9 mouse cellular contexts compared by ENCODE assay signal in the genomic region with DNA sequence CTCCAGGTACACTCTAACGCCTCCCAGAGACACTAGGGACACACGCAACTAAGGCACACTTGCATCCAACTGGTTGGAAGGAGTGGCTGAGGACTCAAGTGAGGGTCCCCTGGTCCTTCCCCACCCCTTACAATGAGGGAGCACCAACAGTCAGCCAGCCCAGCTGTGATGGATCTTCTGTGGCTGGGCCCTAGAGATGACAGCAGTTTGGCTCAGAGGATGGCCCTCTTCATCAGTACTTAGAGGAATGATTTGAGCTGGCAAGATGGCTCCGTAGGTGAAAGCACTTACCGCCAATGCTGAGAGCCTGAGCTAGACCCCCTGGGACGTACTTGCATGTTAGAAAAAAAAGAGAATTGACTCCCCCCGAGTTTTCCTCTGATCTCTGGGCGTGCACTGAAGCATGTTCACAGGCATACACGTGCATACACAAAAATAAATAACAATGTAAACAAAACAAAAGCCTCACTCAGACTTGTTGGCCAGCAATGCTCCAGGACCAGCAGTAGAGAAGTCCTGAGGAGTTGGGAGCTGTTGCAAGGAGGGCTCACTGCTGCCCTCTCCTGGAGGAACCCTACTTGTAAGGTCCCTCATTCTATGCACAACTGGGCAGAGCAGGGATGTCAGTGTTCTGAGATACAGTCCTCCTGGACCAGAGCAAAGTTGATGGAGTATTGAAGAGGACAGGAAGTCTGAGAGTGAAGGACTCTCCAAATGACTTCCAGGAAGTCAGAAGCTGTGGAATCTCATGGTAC. TPM values are rescaled to one million over a fixed set of nuclear protein-coding genes. Genes with fewer than 3 reads are reported as not detected.
A peak's percentile ranks its signal among the peaks of the same experiment; 100 is the strongest.
DNase-seq lines count a peak whose midpoint lies in the region; ATAC-seq and TF ChIP-seq lines count a peak whose summit lies in the region.
"Had no signal": no experiment of that assay in that cellular context is flagged by ENCODE, and none has a peak within 500 bp of the region (broad histone marks: within the 10 kb centered on the region; RNA-seq: fewer than 3 reads in every experiment).

No protein-coding gene starts in this region.

- H3K4me1 ChIP-seq in kidney, embryonic 14.5 days (ENCODE audit: control insufficient read depth, insufficient read depth, low read length) = peaks cover 29% of the 10 kb centered on the region
- peaks cover under 1% of the 10 kb centered on the region; the same call in 1 of the 2 replicates for H3K4me1 ChIP-seq in forebrain, postnatal 0 days (ENCODE audit: insufficient read depth)
- H3K4me1 ChIP-seq in intestine, embryonic 14.5 days (replicated peaks; ENCODE audit: control insufficient read depth, insufficient read depth, low read length) = peaks cover 24% of the 10 kb centered on the region

- peak; percentile 80 for TF ChIP-seq CTCF in brain, embryonic 14.5 days (IDR thresholded peaks at IDR 0.05; ENCODE audit: borderline replicate concordance, extremely low read depth, insufficient read depth, insufficient read length)
- peak; percentile 75 for TF ChIP-seq CTCF in forebrain, postnatal 0 days (IDR thresholded peaks at IDR 0.05; ENCODE audit: low read depth)

- no peaks in the 10 kb centered on the region for H3K36me3 ChIP-seq in kidney, embryonic 14.5 days (ENCODE audit: control insufficient read depth, insufficient read depth, low read length)
- H3K36me3 ChIP-seq in forebrain, postnatal 0 days (ENCODE audit: insufficient read depth) = no peaks in the 10 kb centered on the region
- no peaks in the 10 kb centered on the region for H3K36me3 ChIP-seq in intestine, embryonic 14.5 days (ENCODE audit: control insufficient read depth, insufficient read depth, low read length)
- H3K36me3 ChIP-seq: neural tube, embryonic 12.5 days had no signal

- peak; percentile 70 for DNase-seq in kidney, adult 11 months
- peak; percentile 84 for DNase-seq in brain, embryonic 14.5 days (ENCODE audit: low read depth)
- DNase-seq in forebrain, postnatal 0 days = peak; percentile 50
- peak; percentile 84 for DNase-seq in intestine, embryonic 14.5 days (ENCODE audit: low spot score)
- DNase-seq in left cerebral cortex, adult 8-10 months (ENCODE audit: low spot score in 2 of 2) = peak; percentile 42 to 47
- DNase-seq in natural killer cell, adult 2 months (ENCODE audit: low spot score in 2 of 2) = peak; percentile 12 to 58
- DNase-seq in testis, postnatal 10 days (ENCODE audit: low spot score) = peak; percentile 92

- no peak overlapping the region for H3K9ac ChIP-seq in kidney, embryonic 14.5 days (ENCODE audit: low read depth, low read length)
- no peak overlapping the region for H3K9ac ChIP-seq in forebrain, postnatal 0 days
- H3K9ac ChIP-seq in intestine, embryonic 14.5 days (ENCODE audit: low read length) = no peak overlapping the region
- H3K9ac ChIP-seq: neural tube, embryonic 12.5 days had no signal

- no peak for TF ChIP-seq POLR2A in brain, embryonic 14.5 days (IDR thresholded peaks at IDR 0.05; ENCODE audit: borderline replicate concordance, extremely low read depth, insufficient read depth, insufficient read length, poor library complexity, severe bottlenecking)

- H3K9me3 ChIP-seq in kidney, embryonic 14.5 days (ENCODE audit: control insufficient read depth, low read length) = no peaks in the 10 kb centered on the region
- H3K9me3 ChIP-seq in forebrain, postnatal 0 days (ENCODE audit: low read length) = no peaks in the 10 kb centered on the region
- no peaks in the 10 kb centered on the region for H3K9me3 ChIP-seq in intestine, embryonic 14.5 days (ENCODE audit: control insufficient read depth, low read length)
- H3K9me3 ChIP-seq: neural tube, embryonic 12.5 days had no signal

- no peak overlapping the region for H3K4me3 ChIP-seq in kidney, embryonic 14.5 days (ENCODE audit: low read length)
- H3K4me3 ChIP-seq in forebrain, postnatal 0 days (ENCODE audit: low read depth, low read length) = no peak overlapping the region
- H3K4me3 ChIP-seq in intestine, embryonic 14.5 days (ENCODE audit: low read depth, low read length) = no peak overlapping the region
- H3K4me3 ChIP-seq: neural tube, embryonic 12.5 days had no signal

- H3K27me3 ChIP-seq in kidney, embryonic 14.5 days (ENCODE audit: control insufficient read depth, insufficient read depth, low read length) = no peaks in the 10 kb centered on the region
- no peaks in the 10 kb centered on the region for H3K27me3 ChIP-seq in forebrain, postnatal 0 days (ENCODE audit: insufficient read depth, low read length)
- H3K27me3 ChIP-seq in intestine, embryonic 14.5 days (replicated peaks; ENCODE audit: control insufficient read depth, insufficient read depth, low read length) = no peaks in the 10 kb centered on the region
- H3K27me3 ChIP-seq: neural tube, embryonic 12.5 days had no signal

- no peak overlapping the region for H3K4me2 ChIP-seq in kidney, embryonic 14.5 days (replicated peaks; ENCODE audit: low read depth, low read length)
- no peak overlapping the region for H3K4me2 ChIP-seq in forebrain, postnatal 0 days (ENCODE audit: low read depth)
- H3K4me2 ChIP-seq in intestine, embryonic 14.5 days (ENCODE audit: low read length) = no peak overlapping the region
- H3K4me2 ChIP-seq: neural tube, embryonic 12.5 days had no signal

- ATAC-seq in kidney, embryonic 14.5 days (ENCODE audit: low FRiP score, low TSS enrichment) = no peak; the same call in 1 of the 2 replicates
- no peak for ATAC-seq in forebrain, postnatal 0 days
- ATAC-seq in intestine, embryonic 14.5 days (replicated peaks; ENCODE audit: low FRiP score, low TSS enrichment, low read depth) = peak; percentile 61

- H3K27ac ChIP-seq in kidney, embryonic 14.5 days (ENCODE audit: low read depth, low read length) = no peak overlapping the region
- no peak overlapping the region for H3K27ac ChIP-seq in forebrain, postnatal 0 days (ENCODE audit: low read depth, low read length)
- no peak overlapping the region for H3K27ac ChIP-seq in intestine, embryonic 14.5 days (ENCODE audit: low read depth)
- H3K27ac ChIP-seq: neural tube, embryonic 12.5 days had no signal

- WGBS in kidney, embryonic 14.5 days = 64% methylated on average over 8 of the region's 8 CpGs
- WGBS in forebrain, postnatal 0 days = 68% methylated on average over 8 of the region's 8 CpGs
- 70% methylated on average over 8 of the region's 8 CpGs for WGBS in intestine, embryonic 14.5 days

RNA-seq across cellular contexts. Expression of a gene that starts 2.4 kb away (rescaled TPM):
- polyA plus RNA-seq in kidney, embryonic 14.5 days (2014; fragmentation: Nextera tagmentation; extraction: Ambion mirVana) = 2.5 and 3.0 TPM in 2 replicates
- polyA plus RNA-seq in brain, embryonic 14.5 days (2012; rRNA removed) = 0.21 and 0.37 TPM in 2 replicates
- 0.46 and 1.3 TPM in 2 replicates for total RNA-seq in forebrain, postnatal 0 days (2014; rRNA removed)
- 0.43 and 0.85 TPM in 2 replicates for polyA plus RNA-seq in forebrain, postnatal 0 days (2015; fragmentation: Nextera tagmentation; extraction: Ambion mirVana)
- polyA plus RNA-seq in intestine, embryonic 14.5 days (2014; fragmentation: Nextera tagmentation; extraction: Ambion mirVana) = 0.32 TPM in 2 replicates
- total RNA-seq in left cerebral cortex, adult 8-10 months (2022) = 1 to 10 TPM; 1.0 to 1.6 (median 1.4) TPM

RNA-seq across cellular contexts. Expression of a gene that starts 33.2 kb away (rescaled TPM):
- 1.0 and 1.4 TPM in 2 replicates for polyA plus RNA-seq in kidney, embryonic 14.5 days (2014; fragmentation: Nextera tagmentation; extraction: Ambion mirVana)
- 0.06 and 0.10 TPM in 2 replicates for polyA plus RNA-seq in brain, embryonic 14.5 days (2012; rRNA removed)
- total RNA-seq in forebrain, postnatal 0 days (2014; rRNA removed) = 0.15 and 0.24 TPM in 2 replicates
- 0.15 and 0.25 TPM in 2 replicates for polyA plus RNA-seq in forebrain, postnatal 0 days (2015; fragmentation: Nextera tagmentation; extraction: Ambion mirVana)
- 1.7 and 2.2 TPM in 2 replicates for polyA plus RNA-seq in intestine, embryonic 14.5 days (2014; fragmentation: Nextera tagmentation; extraction: Ambion mirVana)
- total RNA-seq in left cerebral cortex, adult 8-10 months (2022) = under 1 TPM in 2 of 4 experiments, not detected in 2; 0.16 to 0.23 TPM
- polyA plus RNA-seq: neural tube, embryonic 12.5 days had no signal

Comparison
In these comparisons a context has a peak if more than half of its experiments do, and no peak if none do; other contexts are left out.
1. DNase-seq: peak in every context shown above with its lines; median percentile 92 in testis, postnatal 10 days; 84 in brain, embryonic 14.5 days; 84 in intestine, embryonic 14.5 days; 70 in kidney, adult 11 months; 50 in forebrain, postnatal 0 days; 44 in left cerebral cortex, adult 8-10 months; 35 in natural killer cell, adult 2 months.